Mouse (Mus musculus): ENCODE measurements around the gene Uba52.

- TF ChIP-seq POLR2A (IDR thresholded peaks at IDR 0.05; ENCODE audit: low read depth, low read length) (no peak), CTCF (IDR thresholded peaks at IDR 0.05; ENCODE audit: borderline replicate concordance, insufficient read depth, low read length) (no peak)
Observed at GRCm38 (mm10) chr8:70466771-70467170, 43.8 kb downstream of the Uba52 start.
